Mouse (Mus musculus) left cerebral cortex, adult 8-10 months (tissue): ENCODE measurements around the gene Ear6. TPM values are rescaled to one million over a fixed set of nuclear protein-coding genes. Genes with fewer than 3 reads are reported as not detected.
A peak's percentile ranks its signal among the peaks of the same experiment; 100 is the strongest.
"Not testable (repeated sequence)": the region's sequence is repeated elsewhere in the genome, so short reads cannot be mapped to it uniquely, and the experiment has no call there.

Source experiments
- DNase-seq, 2 experiments: peaks; one replicate each; pipeline ENCODE4 v3.0.0; 2022; ENCODE audit warnings: low spot score in 2 of 2
- total RNA-seq, 4 experiments: library from RNA; stranded (reverse); gene quantifications; 2 replicates each; pipeline ENCODE4 v1.2.4; 2022

The Ear6 gene
- total RNA-seq: not detected

DNA sequence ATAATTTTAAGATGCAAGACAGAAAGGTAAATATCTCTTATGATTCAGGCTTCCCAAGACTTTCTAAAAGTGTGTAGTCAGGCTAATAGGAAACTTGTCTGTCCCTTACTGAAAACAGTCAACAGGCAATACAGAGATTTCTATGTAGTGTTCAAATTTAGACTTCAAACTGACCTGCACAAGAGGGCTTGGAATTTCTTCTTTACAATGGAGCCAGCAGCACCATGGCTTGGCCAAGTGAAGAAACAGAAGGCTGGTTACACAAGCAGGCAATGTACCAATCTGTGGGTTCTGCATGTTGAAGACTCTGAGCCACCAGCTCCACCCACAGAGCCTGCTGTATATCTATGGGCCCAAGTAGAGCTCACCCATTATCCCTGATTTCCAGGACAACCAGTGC lies at the start of gene Ear6:
Gene Ear6 (plus strand): TSS at position 301 of the 400 bp plus-strand sequence.
- DNase-seq: no peak

DNA sequence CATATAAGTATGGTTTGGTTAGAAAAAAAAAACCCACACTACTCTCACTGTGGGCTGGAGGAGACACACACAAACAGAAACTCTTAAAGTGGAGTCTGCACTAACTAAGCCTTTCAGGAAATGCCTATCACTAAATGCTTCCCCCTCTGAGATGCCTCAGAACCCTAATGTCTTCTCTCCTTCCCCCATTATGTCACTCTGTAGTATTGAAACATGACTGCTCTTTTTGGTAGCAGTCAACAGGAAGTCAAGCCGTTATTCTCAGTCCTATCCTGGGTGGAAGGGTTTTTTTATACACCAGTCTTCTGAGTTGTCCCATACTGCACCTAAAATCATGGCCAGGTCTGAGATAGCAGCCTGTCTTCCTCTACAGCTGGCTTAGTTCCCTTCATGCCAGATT lies 26.9 kb upstream of the Ear6 start:
- DNase-seq: no peak

GRCm38 (mm10) chr14:51827842-51828241 lies 25.7 kb upstream of the Ear6 start:
- peak in 1 of 2 experiments; percentile 6 for DNase-seq

GRCm38 (mm10) chr14:51829188-51829587 lies 24.3 kb upstream of the Ear6 start:
- no peak for DNase-seq

DNA sequence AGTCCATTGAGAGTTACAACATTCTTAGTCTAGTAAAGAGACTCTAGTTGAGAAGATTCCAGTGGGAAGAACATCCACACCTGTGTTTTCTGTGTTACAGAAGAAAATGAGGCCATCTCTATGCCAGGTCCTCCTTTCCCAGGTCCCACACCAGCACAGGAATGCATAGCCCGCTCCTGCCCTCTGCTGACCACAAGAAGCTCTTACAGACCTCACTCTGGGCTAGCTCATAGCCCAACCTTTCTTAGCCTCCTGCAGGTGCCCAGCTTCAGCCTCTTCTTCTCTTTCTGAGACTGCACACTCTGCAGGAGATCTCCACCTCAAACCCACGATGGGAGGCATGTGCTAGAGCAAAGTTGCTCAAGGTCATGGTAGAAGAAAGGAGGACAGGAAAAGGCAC lies 15.0 kb upstream of the Ear6 start:
- not testable (repeated sequence) for DNase-seq

DNA sequence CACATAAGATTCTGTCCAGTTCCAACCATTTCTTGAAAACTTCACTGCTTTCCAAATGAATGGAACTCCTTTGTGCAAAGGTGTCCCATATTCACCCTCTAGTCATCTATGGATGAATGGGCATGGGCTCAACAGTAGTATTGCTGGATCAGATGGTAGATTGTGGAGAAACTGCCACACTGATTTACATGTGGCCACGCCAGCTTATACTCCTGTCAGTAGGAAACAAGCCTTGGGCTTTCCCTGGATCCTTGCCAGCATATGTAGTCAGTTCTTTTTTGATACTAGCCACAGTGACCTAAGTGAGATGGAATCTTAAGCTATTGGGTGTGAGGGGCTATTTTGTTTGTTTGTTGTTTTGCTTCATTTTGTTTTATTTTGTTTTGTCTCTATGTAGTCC lies 11.2 kb upstream of the Ear6 start:
- DNase-seq: no peak

GRCm38 (mm10) chr14:51842781-51843180 lies 10.7 kb upstream of the Ear6 start:
- DNase-seq: no peak

GRCm38 (mm10) chr14:51843882-51844281 lies 9.6 kb upstream of the Ear6 start:
- DNase-seq: no peak

- no peak for DNase-seq
Observed at GRCm38 (mm10) chr14:51846566-51846965, 6.9 kb upstream of the Ear6 start.

GRCm38 (mm10) chr14:51851006-51851405 lies 2.5 kb upstream of the Ear6 start:
- not testable (repeated sequence) for DNase-seq

GRCm38 (mm10) chr14:51855280-51855679 lies 1.8 kb downstream of the Ear6 start:
- DNase-seq: not testable (repeated sequence)

DNA sequence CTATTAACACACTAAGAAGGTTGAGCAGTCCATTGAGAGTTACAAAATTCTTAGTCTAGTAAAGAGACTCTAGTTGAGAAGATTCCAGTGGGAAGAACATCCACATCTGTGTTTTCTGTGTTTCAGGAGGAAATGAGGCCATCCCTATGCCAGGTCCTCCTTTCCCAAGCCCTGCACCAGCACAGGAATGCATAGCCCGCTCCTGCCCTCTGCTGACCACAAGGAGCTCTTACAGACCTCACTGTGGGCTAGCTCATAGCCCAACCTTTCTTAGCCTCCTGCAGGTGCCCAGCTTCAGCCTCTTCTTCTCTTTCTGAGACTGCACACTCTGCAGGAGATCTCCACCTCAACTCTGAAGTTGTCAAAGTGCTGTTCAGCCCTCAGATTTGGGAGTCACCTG lies 10.1 kb downstream of the Ear6 start:
- DNase-seq: not testable (repeated sequence)

DNA sequence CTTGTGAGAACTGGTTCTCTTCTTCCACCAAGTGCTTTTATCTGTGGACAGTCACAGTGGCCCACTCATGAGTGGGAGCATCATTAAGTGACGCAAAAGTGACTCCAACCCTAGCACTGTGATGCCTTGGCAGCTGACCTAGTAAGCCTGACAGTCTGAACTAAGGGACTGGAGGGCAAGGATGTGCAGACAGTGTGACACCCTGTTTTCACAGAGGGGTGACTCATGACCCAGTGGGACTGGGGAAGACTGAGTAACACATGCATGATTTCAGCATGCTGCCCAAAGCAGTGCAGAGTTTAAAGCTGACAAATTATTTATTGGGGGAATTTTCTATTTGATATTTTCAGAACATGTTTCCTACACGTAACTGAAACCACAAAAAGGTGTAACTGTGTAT lies 17.3 kb downstream of the Ear6 start:
- no peak for DNase-seq

GRCm38 (mm10) chr14:51871741-51872140 lies 18.2 kb downstream of the Ear6 start:
- no peak for DNase-seq

DNA sequence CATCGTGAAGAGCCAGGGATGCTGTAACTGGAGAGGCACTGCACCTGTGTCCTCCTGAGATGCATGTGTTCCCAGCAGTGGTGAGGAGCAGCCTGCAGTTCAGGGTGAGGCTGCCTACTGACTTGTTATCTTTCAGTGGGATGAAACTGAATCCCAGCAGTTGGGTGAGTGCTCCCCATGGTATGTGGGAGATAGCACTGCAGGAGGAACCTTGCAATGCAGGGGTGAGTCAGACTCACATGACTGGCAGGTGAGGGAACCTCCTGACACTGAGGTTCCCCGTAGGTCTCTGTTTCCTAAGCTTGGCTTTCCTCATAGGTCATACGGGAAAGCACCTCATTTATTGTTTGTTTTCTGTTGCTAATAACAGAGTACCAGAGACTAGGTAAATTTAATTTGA lies 24.0 kb downstream of the Ear6 start:
- no peak for DNase-seq

- peak in 1 of 2 experiments; percentile 72 for DNase-seq
Observed at GRCm38 (mm10) chr14:51883527-51884030, 30.1 kb downstream of the Ear6 start.

- DNase-seq: no peak
Observed at GRCm38 (mm10) chr14:51884031-51884544, 30.6 kb downstream of the Ear6 start.

DNA sequence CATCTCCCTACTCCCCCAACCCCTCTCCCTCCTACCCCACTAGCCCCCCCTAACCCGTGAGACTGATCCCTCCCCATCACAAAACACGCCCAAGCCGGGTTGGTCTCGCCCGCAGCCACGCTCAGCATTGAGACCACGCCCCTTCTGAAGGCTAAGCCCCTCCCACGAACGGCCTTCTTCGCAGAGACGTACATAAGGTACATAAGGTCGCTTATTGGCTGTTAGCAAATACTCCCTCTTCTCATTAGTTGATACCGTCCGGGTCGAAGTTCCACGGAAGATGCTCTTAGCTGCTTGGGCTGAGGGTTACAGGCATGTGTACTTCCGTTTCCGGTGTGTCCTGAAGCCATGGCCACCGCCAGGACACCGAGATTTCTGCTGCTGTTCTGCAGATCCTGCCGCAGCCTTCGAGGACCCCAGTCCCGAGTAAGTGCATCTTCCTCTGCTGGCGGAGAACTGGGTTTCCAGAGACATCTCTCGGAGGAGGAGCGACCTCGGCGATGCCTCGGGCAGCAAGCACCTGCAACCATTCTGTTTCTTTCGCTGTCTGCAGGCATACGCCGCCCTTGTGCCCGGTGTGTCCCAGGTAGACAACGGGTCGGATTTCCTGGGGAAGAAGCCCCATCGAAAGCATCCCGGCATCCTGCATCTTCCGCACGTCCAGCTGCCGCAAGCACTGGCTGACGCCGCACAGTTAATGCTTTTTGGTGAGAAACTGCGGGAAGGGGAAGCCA lies 31.3 kb downstream of the Ear6 start, which contains the start of gene Mettl17:
Gene Mettl17 (plus strand): TSS at position 245 of the 734 bp plus-strand sequence.
- peak; percentile 64 to 96 for DNase-seq

DNA sequence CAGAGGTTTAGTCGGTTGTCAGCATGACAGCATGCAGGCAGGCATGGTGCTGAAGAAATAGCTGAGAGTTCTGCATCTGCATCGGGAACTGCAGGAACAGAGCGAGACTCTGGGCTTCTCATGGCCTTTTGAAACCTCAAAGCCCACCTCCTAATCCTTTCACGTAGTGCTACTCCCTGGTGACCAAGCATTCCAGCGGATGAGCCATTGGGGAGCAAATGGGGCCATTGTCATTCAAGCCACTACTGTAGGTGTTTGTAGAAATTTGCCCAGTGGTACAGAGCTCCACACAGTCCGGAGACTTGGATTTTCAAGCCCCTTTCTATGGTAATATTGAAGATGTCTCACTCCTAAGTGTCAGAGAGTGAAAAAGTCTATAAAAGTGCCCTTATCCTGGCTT lies 32.6 kb downstream of the Ear6 start:
- no peak for DNase-seq

DNA sequence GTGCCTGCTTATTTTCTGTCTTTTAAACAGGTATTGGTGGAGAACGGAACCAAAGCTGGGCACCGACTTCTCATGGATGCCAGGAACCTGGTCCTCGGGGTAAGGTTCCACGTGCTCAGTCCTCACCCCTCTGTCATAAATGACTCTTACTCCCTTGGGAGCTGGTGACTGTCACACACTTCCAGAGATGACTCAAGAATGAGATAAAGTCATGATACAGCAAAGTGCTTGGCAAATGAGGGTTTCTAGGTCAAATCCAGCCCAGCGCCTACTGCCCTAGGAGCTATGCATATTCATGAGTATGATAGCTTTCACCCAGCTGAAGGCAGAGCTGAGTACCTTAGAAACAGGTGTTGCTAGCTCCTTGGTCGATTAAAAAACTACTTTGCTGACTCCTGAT lies 36.3 kb downstream of the Ear6 start:
- DNase-seq: no peak

DNA sequence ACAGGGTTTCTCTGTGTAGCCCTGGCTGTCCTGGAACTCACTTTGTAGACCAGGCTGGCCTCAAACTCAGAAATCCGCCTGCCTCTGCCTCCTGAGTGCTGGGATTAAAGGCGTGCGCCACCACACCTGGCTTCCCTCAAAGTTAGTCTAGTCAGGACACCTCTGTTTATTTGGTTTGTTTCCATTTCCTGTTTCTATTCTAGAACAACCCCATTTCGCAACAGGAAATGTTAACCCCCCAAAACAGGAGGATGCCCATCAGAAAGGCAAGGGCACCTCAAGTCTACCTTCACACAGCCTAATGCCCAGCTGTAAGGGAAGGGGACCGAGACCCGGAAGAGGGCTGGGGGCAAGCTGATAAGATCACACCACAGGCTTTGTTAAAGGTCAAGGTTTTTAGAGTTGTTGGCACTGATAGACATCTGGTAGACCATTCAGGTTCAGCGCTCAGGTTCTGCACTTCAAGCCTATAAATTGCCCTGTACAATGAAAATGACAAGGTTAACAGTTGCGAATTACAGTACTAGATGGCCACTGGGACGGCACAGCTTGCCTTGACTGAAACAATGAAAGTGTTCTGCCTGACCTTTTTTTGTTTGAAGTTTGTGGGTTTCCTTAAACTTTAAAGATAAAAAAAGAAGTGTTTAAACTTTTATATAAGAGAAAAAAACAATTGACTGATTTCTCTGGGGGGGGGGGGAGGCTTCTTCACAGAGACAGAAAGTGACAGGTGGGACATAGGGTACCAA lies 38.9 kb downstream of the Ear6 start, which contains the start of gene Slc39a2:
Gene Slc39a2 (plus strand): TSS at position 699 of the 749 bp plus-strand sequence.
- DNase-seq: no peak
